Comparison of ENCODE assay signal across 9 mouse cellular contexts in genomic region chr1:166782106-166782505, GRCm38 (mm10).
DNase-seq lines count a peak whose midpoint lies in the region; ATAC-seq and TF ChIP-seq lines count a peak whose summit lies in the region.
"Had no signal": no experiment of that assay in that cellular context is flagged by ENCODE, and none has a peak within 500 bp of the region (broad histone marks: within the 10 kb centered on the region; RNA-seq: fewer than 3 reads in every experiment).

No protein-coding gene starts in this region.

- H3K27me3 ChIP-seq in hindbrain, embryonic 13.5 days: no peaks in the 10 kb centered on the region
- H3K27me3 ChIP-seq in hindbrain, embryonic 12.5 days: no peaks in the 10 kb centered on the region
- no peaks in the 10 kb centered on the region for H3K27me3 ChIP-seq in C2C12 (ENCODE audit: control insufficient read depth, insufficient read depth, insufficient read length)
- no peaks in the 10 kb centered on the region for H3K27me3 ChIP-seq in neural tube, embryonic 15.5 days (replicated peaks)
- H3K27me3 ChIP-seq: limb, embryonic 12.5 days had no signal

- no peak overlapping the region for H3K4me2 ChIP-seq in hindbrain, embryonic 13.5 days
- no peak overlapping the region for H3K4me2 ChIP-seq in hindbrain, embryonic 12.5 days (replicated peaks)
- H3K4me2 ChIP-seq in neural tube, embryonic 15.5 days: no peak overlapping the region
- H3K4me2 ChIP-seq: limb, embryonic 12.5 days had no signal

- no peaks in the 10 kb centered on the region for H3K79me2 ChIP-seq in C2C12 (ENCODE audit: control insufficient read depth, insufficient read depth)

- ATAC-seq in hindbrain, embryonic 13.5 days (ENCODE audit: low FRiP score): peak; percentile 54; the same call in 1 of the 2 replicates
- no peak for ATAC-seq in hindbrain, embryonic 12.5 days (ENCODE audit: low FRiP score)
- ATAC-seq in neural tube, embryonic 15.5 days (ENCODE audit: low FRiP score): peak; percentile 57; the same call in 1 of the 2 replicates
- no peak for ATAC-seq in monocyte, adult 5-6 weeks (replicated peaks; ENCODE audit: insufficient number of reproducible peaks, low FRiP score, low TSS enrichment, poor library complexity, severe bottlenecking)

- H3K9ac ChIP-seq in hindbrain, embryonic 13.5 days: no peak overlapping the region
- H3K9ac ChIP-seq in hindbrain, embryonic 12.5 days: no peak overlapping the region
- no peak overlapping the region for H3K9ac ChIP-seq in neural tube, embryonic 15.5 days (replicated peaks)
- H3K9ac ChIP-seq: limb, embryonic 12.5 days had no signal

- no peak overlapping the region for H3K4me3 ChIP-seq in hindbrain, embryonic 13.5 days
- H3K4me3 ChIP-seq in hindbrain, embryonic 12.5 days: no peak overlapping the region
- no peak overlapping the region for H3K4me3 ChIP-seq in C2C12 (ENCODE audit: insufficient read depth, poor library complexity, severe bottlenecking)
- H3K4me3 ChIP-seq in neural tube, embryonic 15.5 days (replicated peaks): no peak overlapping the region
- H3K4me3 ChIP-seq: limb, embryonic 12.5 days had no signal

- WGBS in hindbrain, embryonic 13.5 days: 50% methylated on average over 1 of the region's 1 CpGs
- WGBS in hindbrain, embryonic 12.5 days: 55% methylated on average over 1 of the region's 1 CpGs
- WGBS in neural tube, embryonic 15.5 days: 41% methylated on average over 1 of the region's 1 CpGs

- no peak overlapping the region for H3K27ac ChIP-seq in hindbrain, embryonic 13.5 days
- H3K27ac ChIP-seq in hindbrain, embryonic 12.5 days: no peak overlapping the region
- H3K27ac ChIP-seq in neural tube, embryonic 15.5 days (replicated peaks): no peak overlapping the region
- H3K27ac ChIP-seq: limb, embryonic 12.5 days had no signal

- no peaks in the 10 kb centered on the region for H3K36me3 ChIP-seq in hindbrain, embryonic 13.5 days
- no peaks in the 10 kb centered on the region for H3K36me3 ChIP-seq in hindbrain, embryonic 12.5 days
- no peaks in the 10 kb centered on the region for H3K36me3 ChIP-seq in C2C12 (ENCODE audit: control insufficient read depth, insufficient read depth)
- no peaks in the 10 kb centered on the region for H3K36me3 ChIP-seq in neural tube, embryonic 15.5 days
- H3K36me3 ChIP-seq: limb, embryonic 12.5 days had no signal

- H3K4me1 ChIP-seq in hindbrain, embryonic 13.5 days (replicated peaks): no peaks in the 10 kb centered on the region
- H3K4me1 ChIP-seq in hindbrain, embryonic 12.5 days: no peaks in the 10 kb centered on the region
- H3K4me1 ChIP-seq in neural tube, embryonic 15.5 days: no peaks in the 10 kb centered on the region
- H3K4me1 ChIP-seq: limb, embryonic 12.5 days had no signal

- no peaks in the 10 kb centered on the region for H3K79me3 ChIP-seq in C2C12 (ENCODE audit: low read depth)

- peak; percentile 37 for TF ChIP-seq CTCF in C2C12 (IDR thresholded peaks at IDR 0.05; ENCODE audit: control insufficient read depth, insufficient read depth, insufficient read length)

- no peaks in the 10 kb centered on the region for H3K9me3 ChIP-seq in hindbrain, embryonic 13.5 days
- H3K9me3 ChIP-seq in hindbrain, embryonic 12.5 days (replicated peaks): no peaks in the 10 kb centered on the region
- no peaks in the 10 kb centered on the region for H3K9me3 ChIP-seq in neural tube, embryonic 15.5 days (replicated peaks)
- H3K9me3 ChIP-seq: limb, embryonic 12.5 days had no signal

- DNase-seq in adipocyte (ENCODE audit: low spot score): peak; percentile 20
- peak; percentile 46 for DNase-seq in embryo, embryonic 10.5 days (ENCODE audit: low spot score)
- DNase-seq in kidney, postnatal 4 days: peak; percentile 22 to 42

- no peak overlapping the region for H3ac ChIP-seq in C2C12 (ENCODE audit: control insufficient read depth, insufficient read length, low read depth)

TF ChIP-seq in C2C12, 6 proteins besides CTCF, POLR2A, EP300 and RAD21:
- no peak for TF ChIP-seq MAX (IDR thresholded peaks at IDR 0.05)
TF ChIP-seq in C2C12: peak in this region for 0.

Comparison
In these comparisons a context has a peak if more than half of its experiments do, and no peak if none do; other contexts are left out.
1. ATAC-seq: peak in hindbrain, embryonic 13.5 days (single experiment) and neural tube, embryonic 15.5 days (single experiment); none in hindbrain, embryonic 12.5 days (single experiment) and monocyte, adult 5-6 weeks (single experiment).
2. Peak in every context shown above with its lines, with median percentiles within 50 percentile points of each other: DNase-seq.